Mouse (Mus musculus) urinary bladder, postnatal 4 days (tissue): Measurements from ENCODE around the gene Ascc1.
A peak's percentile ranks its signal among the peaks of the same experiment; 100 is the strongest.

ENCODE experiments used
- DNase-seq, 2 experiments: peaks; one replicate each; pipeline ENCODE4 v3.0.0; 2021 to 2022; ENCODE audit warnings: low spot score in 2 of 2

Gene Ascc1

GRCm38 (mm10) chr10:60002673-60003212, at the start of gene Ascc1, which contains the start of gene Anapc16:
Ascc1 (plus strand) TSS chr10:60002805.
Anapc16 (minus strand) TSS chr10:60003135.
- peak; percentile 98 for DNase-seq

- no peak for DNase-seq
Measured at GRCm38 (mm10) chr10:59953564-59954039, 49.0 kb upstream of the Ascc1 start.

DNA sequence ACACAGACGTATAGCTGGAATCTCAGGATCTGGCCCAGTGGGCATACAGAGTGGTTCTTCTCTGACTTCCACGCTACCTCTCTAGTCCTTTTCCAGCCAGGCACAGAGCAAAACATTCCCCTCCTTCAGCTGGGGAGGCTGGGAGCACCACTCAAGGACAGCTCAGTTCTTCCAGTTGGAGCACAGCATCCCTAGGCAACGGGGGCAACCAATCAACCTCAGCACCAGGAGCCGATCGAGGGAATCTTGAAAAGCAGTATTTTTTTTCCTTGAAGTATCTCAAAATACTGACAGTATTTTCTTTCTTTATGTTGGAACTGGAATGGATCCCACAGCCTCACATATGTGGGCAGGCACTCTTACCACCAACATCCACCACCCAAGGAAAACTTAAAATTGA, 45.9 kb upstream of the Ascc1 start:
- no peak for DNase-seq

DNA sequence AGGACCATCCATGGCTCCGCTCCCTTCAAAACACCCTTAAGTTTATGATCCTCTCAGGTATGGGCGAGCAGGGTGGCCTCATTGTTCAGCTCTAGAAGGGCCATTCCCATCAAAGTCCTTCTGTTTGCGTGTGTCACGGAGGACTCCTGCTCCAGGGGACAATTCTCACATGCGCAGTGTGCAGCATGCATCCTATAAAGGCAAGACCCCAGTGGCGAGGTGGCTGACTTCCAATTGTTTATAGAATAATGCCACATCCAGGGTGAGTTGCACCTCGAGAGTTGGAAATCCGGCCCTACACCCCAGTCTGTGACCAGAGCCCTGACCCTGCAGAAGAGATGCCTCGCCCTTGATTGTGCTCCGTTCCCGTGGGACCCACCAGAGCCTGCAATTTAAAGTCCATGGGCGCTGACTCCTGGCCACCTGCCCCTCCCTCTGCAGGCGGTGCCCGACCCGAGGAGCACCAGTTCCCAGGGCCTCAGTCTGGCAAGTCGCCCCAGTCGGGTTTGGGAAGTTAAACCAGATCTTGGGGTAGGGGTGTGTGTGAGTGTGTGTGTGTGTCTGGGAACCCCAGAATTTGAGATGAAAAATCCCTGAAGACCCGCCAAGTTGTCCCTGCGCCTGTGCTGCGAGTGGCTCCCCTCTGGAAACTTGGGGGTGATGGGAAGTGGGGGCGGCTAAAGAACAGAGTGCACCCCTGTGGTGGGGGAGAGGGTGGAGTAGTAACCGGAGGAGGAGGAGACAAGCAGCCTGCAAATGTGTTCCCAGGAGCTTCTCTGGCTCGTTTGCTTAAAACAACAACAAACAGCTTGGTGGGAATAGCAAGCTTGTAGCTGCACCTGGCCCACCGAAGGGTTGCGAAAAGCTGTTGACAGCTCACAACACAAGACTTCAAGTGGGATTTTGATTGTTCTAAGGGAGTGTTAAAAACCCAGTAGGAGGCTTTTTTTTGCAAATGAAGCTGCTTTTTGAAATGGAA, 45.1 kb upstream of the Ascc1 start:
- no peak for DNase-seq

DNA sequence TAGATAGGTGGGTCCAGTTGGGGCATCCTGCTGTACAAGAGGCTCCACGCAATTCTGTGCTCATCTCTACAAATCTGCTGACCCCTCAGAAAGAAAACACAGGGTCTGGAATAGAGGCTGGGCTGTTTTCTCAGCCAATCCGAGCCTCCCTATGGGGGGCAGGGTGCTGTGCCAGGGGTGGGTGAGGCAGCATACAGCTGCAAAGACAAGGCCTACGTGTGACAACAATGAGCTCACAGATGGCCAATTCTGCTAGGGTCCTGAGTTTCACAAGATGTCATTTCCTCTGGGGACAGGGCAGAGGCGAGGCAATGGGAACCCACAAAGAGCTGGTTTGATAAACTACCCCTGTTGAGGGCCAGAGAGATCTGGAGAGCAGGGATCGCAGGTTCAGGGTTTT, 44.1 kb upstream of the Ascc1 start:
- no peak for DNase-seq

DNA sequence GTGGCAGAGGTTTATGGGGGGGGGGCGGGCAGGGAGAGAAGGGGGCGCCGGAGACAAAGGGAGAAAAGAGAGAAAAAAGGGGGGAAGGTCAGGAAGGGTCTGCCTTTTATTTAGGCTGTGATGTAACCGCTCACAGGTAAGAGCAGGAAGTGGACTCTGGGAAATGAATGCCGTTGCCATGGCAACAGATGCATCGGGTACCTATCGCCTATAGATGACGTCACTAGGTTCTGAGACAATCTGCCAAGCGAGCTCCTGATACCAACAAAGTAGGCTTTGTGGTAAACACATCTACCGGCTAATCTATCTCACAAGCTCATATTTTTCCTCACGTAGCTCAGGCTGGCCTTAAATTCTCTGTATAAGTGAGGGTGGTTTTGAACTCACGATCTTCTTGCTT, 43.1 kb upstream of the Ascc1 start:
- DNase-seq = no peak

DNA sequence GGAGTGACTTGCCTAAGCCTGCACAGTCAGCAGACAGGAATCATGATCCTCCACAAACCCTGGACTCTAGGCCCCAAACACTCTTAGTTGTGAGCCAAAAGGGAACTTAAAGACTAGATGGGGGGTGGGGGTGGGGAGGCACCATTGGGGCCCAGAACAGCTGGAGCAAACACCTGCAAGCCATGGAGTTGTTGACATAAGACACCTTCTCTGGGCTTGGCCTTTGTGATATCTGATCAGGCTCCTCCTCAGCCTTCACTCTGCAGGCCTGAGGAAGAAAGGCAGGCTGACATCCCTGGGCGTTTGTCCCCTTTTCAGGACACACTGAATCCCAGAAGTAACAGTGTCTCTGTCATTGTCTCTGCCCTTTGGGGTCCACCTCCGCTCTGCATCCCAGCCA, 39.0 kb upstream of the Ascc1 start:
- no peak for DNase-seq

DNA sequence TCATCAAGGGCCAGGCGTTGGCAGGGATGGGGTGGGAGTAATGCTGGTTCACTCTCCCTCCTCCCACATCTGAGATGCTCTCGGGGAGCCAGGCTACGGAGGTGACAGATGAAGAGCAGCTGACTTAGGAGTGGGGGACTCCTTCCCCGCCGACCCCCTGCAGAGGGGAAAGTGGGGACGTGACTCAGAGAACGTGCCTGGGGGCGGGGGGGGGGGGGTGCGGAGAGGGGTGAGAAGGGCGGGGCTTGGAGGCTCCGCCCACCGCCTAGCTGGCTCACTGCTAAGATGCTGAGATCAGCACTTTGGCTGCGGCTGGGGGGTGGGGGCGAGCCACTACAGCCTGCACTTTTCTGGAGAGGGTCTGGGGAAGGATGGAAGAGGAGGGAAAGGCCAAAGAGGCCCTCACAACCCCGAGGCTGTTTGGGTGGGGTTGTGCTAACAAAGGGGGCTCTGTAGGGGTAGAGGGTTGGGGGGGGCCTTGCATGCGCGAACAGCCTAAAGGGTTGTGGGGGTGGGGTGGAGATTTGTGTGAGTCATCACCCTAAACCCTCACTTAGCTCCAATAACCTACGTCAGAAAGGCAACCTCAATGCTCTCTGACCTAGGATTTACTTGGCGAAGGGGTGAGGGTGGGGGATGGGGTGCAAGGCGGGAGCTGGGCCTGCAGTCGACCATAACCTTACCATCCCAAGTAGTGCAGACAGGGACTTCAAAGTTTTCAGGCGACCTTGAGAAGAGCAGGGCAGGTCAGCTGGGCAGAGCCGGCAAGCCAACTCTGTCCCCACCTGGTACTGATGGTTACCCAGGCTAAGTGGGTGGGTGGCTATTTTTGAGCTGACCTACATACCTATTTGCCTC, 37.9 kb upstream of the Ascc1 start:
- DNase-seq = no peak

GRCm38 (mm10) chr10:59965362-59965695, 37.3 kb upstream of the Ascc1 start:
- no peak for DNase-seq

GRCm38 (mm10) chr10:59965788-59966187, 36.8 kb upstream of the Ascc1 start:
- no peak for DNase-seq

GRCm38 (mm10) chr10:59966743-59967142, 35.9 kb upstream of the Ascc1 start:
- no peak for DNase-seq

- DNase-seq = no peak
Measured at GRCm38 (mm10) chr10:59967309-59967942, 35.2 kb upstream of the Ascc1 start.

GRCm38 (mm10) chr10:59969821-59970449, 32.7 kb upstream of the Ascc1 start:
- peak in 1 of 2 experiments; percentile 67 for DNase-seq

DNA sequence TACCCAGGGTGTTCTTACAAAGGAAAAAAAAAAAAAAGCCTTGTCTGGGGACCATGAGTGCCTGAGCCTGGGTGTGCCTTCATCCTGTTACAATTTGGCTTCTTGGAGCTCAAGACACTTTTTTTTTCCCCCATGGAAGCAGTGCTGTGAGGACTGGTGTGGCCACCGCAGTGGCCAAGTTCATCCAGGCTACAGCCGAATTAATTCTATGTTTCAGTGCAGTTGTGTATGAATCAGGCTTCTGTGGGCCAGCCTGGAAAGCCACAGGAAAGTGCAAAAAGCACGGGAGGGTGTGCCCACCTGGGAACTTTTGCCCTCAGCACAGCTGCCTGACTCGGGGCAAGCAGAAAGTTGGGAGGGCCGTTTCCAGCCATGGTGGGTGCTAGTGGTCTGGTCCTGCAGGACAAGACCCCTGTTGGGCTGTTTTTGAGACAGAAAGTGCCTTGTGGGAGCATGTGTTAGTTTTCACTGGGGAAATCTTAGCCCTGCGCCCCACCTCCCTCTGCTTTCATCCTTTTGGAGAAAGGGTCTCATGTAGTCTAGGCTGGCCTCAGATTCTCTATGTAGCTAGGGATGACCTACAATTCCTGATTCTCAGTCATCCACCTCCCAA, 32.0 kb upstream of the Ascc1 start:
- no peak for DNase-seq

DNA sequence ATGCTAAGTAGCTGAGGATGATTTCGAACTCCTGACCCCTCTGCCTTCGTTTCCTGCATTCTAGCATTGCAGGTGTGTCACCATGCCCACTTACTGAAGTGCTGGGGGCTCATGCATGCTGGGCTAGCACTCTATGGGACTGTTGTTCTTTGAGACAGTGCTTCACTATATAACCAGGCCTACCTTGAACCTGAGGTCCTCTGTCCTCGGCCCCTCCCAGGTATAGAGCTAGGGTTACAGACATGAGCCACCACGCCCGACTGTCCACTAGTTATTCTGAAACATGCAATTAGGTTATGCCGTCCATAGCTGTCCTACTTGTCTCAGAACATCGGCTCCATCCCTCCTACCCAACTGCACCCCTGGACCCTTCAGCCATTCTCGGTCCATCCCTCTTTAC, 30.8 kb upstream of the Ascc1 start:
- no peak for DNase-seq

- DNase-seq = no peak
Measured at GRCm38 (mm10) chr10:59972534-59972933, 30.1 kb upstream of the Ascc1 start.

GRCm38 (mm10) chr10:59972999-59973398, 29.6 kb upstream of the Ascc1 start:
- no peak for DNase-seq

DNA sequence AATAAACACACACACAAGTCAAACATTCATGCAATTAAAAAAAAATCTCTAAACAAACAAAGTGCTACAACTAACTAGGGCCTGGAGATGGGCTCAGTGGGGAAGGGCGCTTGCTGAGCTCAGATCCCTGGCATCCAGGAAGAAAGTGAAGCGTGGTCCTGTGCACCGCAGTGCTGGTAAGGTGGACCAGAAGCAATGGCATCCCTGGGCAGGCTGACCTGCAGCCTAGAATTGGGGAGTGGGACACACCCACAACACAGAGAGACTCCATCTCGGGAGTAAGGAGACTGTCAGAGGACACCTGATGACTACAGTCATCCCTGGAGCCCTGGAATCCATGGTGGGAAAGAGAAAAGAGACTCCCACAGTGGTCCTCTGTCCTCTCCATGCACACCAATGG, 29.2 kb upstream of the Ascc1 start:
- DNase-seq = no peak

- DNase-seq = peak in 1 of 2 experiments; percentile 52
Measured at GRCm38 (mm10) chr10:59974191-59974664, 28.4 kb upstream of the Ascc1 start.

- no peak for DNase-seq
Measured at GRCm38 (mm10) chr10:59974786-59975185, 27.8 kb upstream of the Ascc1 start.

- no peak for DNase-seq
Measured at GRCm38 (mm10) chr10:59977141-59977540, 25.5 kb upstream of the Ascc1 start.
